Mouse (Mus musculus): Measurements from ENCODE around the gene Susd4.

Susd4 gene

DNA sequence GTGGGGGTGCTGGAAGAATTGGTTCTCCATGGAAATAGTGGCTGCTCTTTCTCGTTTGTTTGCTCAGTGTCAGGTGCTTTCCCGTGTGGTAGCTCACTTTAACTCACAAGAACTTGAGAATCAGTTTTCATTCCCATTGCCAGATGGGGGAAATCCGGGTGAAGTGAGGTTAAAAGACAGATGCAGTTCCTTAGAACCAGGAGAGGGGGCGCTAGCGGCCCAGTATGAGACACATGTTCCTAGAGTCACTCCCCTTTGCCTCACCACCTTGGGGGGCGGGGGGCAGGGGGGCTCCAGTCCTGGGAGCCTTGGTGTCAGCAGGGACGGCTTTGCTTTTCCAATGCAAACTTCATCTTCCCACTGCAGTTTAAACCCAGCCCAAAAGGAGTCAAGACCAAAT lies 23.4 kb downstream of the Susd4 start:
- peak; percentile 16 for DNase-seq (ENCODE audit: low read depth)

DNA sequence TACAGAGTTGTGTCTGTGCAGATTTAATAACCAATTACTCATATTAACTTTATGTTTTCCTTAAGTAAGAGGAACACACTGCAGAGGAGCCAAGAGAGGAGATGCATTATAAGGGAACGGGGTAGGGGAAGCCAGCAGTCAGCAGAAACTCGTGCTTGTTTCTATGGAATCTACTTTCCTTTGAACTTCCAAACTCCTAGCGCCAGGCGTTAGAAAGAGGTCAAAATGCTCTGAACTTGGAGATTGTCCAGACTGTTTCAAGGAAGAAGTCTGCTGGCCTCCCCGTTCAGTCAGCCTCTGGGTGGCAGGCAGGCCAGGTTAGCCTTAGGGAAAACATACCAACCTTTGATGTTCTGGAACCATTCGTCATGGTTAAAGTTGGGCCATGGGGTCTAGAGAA lies 25.2 kb downstream of the Susd4 start:
- no peak for DNase-seq (ENCODE audit: low read depth)

DNA sequence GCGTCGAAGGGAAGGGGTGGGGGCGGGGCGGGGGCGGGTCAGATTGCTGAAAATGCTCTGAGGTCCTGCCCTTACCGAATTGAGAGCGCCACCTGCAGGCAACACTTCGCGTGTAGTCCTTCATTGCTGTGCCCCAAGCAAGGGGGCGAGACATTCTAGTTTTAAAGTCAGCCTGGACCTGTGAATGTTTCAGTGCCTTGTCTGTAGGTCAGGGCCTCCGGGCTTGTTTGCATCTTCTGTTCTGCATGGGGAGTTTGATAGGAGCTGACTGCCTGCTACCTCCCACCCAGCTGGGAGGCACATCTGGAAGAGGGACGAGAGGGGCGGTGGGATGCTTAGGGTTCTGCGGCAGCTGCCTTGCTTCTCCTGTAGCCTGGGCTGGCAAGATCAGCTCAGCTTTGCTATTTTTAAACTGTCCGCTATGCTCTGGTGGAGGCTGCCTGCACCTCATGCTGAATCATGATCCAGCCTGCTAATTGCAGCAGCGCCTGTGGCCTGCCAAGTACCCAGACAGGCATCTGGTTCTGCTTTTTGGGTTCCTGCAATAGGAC lies 28.9 kb downstream of the Susd4 start:
- peak; percentile 88 for DNase-seq (ENCODE audit: low read depth)

DNA sequence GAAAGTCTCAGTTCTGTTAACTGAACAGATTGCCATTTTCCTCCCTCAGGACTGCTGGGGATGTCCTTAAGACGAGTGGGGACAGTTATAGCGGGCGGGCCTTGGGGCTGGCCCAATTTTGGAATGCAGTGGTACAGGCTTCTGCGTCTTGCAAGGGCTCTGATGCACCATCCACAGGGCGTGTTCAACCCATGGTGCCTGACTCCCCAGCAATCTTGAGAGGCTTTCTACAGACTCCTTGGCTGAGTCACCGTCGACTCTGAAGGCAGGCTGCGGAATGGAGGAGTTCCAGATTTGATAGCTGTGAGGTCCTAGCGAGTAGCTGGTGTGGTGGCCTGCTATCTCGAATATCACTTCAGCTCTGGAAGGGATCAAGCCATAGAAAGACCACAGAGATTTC lies 30.6 kb downstream of the Susd4 start:
- peak; percentile 43 for DNase-seq (ENCODE audit: low read depth)

DNA sequence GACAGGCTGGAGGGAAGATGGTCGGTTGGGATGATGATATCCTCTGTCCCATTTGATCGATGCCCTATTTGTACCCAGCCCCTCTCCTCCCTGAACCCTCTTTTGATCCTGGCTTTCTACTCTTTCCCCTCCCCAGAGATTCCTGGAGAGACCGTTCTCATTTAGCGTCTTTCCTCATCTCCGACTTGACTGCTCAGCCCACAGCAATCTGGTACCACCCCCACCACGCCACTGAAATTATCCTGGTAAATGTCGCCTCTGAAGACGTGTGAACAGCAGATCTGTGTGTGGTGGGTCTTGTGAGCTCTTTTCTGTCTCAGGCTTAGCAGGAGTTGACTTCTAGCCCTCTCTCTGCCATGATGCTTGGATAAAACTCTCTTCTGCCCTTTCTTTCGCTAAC lies 31.0 kb downstream of the Susd4 start:
- DNase-seq (ENCODE audit: low read depth), result no peak

DNA sequence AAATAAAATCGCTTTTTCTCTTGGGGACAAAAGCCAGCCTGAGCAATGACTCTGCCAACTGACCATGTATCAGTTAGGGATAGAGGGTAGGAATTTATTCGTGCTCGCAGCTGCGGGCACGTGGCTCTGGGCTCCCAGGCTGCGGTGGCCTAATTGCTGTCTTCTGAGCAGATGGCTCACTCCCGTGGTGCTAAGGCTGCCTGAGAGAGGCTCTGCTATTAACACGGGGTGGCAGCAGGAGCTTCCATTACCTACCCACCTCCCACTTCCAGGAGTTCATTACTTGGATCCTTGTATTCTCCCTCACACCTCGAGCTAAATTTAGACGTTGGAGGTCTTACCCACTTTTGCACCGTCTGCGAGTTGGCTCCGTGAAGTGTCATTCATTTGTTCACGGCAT lies 33.4 kb downstream of the Susd4 start:
- DNase-seq (ENCODE audit: low read depth), result no peak

DNA sequence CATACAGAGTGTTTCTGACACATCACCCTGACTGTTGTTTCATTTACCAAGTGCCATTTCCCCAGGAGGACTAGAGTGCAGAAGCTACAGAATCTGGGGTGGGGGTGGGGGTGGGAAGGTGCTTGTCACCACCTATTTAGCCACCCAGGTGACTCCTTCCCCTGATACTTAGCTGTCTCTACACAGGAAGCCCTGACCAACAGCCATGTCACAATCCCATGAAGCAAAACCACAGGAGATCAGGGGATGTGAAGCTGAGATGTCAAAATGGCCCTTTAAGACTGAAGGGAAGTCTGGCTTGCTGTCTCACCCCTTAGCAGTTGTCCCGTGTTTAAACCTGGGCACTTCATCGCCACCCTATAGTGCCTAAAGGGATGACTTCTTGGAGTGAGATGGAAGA lies 37.9 kb downstream of the Susd4 start:
- no peak for DNase-seq (ENCODE audit: low read depth)

DNA sequence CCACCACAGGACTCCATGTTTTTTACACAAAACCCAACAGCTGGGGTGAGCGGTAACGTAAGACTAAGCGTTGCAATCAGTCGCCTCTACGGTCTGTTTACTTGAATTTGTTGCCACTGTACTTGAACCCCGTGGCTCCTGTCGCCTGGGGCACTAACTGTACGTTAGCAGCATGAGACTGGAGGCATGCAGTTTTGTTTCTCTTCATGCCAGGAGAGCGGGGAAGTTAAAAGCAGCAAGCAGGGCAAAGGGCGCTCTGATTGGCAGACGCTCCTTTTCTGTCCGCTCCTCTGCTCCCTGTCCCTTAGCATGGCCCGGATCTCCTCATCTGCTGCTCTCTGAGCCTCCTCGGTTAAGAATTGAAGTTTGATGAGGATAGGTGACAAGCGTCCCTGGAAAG lies 39.2 kb downstream of the Susd4 start:
- no peak for DNase-seq (ENCODE audit: low read depth)

DNA sequence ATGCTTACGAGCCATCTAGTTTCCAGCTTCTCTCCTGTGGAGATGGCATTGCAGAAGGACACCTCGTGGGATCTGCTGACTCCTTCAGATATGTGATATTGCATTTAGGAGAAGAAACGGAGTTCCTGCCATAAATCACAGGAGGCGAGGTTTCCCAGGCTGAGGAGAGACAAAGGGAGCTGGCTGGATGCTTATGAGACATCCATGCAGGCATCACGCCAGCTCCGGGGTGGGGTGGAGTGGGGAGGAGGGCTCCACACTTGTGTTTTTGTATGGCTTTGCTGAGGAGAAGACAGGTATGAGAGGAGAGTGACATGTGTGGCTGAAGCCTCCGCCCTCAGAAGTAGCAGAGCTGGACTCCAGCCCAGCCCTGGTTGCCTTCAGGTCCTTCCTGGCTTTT lies 50.3 kb downstream of the Susd4 start:
- peak; percentile 46 for DNase-seq (ENCODE audit: low read depth)

DNA sequence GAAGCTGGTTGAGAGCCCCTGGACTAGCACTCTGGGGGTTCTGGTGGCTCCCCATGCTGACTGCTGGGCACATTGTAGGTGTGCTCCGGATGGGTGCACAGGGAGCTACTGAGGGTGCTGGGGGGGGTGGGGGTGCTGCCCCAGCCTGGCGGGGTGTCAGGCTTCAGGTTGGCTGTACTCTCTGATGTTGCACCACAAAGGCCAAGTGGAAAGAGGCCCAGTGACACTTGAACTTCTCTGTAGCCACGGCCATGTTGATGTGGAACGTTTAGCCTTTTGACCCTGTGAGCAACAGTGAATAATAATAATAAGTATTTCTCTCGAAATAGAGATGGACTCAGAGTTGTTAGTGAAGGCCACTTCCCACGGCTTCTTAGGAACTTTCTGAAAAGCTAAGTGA lies 50.9 kb downstream of the Susd4 start:
- no peak for DNase-seq (ENCODE audit: low read depth)

DNA sequence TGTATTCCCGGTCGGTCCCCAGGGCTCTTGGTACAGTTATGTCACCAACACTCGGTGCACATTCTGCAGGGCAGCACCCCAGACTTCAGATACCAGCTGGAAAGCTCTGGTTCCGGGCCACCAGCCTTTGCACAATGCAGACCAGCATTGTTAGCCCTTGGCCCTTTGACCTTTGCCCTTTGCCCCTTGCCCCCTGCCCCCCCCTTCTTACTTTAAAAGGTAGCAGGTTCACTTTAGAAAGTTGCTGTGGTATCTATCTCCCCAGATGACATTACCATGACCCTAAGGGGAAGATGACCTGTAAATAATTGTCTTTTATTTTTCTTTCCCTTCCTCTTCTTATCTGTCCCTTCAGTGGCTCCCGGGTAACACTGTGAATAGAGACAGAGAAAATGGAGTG lies 53.4 kb downstream of the Susd4 start:
- no peak for DNase-seq (ENCODE audit: low read depth)

DNA sequence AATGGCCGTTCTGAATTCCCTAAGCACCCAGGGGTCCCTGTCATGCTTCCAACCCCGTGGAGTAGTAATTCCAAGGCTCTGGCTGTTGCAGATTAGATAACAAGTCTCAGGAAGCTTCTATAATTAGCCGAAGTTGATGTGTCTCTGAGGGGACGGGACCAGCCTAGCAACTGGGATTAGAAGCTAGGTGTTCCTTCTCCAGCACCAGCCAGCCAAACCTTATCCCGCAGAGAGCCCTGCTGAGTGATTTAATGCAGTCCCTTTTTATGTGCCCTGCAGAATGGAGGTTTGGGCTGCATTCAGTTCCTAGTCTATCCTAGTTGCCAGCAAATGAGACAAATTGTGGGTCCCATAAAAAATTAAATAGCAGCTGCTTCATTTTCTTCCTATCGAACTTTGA lies 54.0 kb downstream of the Susd4 start:
- DNase-seq (ENCODE audit: low read depth), result no peak

DNA sequence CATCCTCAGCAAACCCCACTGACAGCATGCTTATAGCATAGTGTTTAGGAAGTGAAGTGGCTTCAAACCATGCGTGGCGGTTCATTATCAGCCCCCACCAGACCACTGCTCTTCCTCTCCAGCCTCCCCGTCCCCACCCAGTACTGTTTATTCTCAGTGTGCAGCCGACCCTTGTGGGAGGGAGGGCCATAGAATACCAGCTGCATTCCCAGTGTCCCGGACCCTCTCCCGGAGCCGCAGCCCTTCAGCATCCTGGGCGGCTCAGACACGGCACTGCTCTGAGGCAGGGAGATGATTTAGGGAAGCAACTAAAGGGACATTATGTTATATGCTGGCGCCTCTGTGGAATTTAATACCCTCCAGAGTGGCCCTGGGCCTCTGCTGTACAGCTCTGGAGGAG lies 55.3 kb downstream of the Susd4 start:
- no peak for DNase-seq (ENCODE audit: low read depth)

DNA sequence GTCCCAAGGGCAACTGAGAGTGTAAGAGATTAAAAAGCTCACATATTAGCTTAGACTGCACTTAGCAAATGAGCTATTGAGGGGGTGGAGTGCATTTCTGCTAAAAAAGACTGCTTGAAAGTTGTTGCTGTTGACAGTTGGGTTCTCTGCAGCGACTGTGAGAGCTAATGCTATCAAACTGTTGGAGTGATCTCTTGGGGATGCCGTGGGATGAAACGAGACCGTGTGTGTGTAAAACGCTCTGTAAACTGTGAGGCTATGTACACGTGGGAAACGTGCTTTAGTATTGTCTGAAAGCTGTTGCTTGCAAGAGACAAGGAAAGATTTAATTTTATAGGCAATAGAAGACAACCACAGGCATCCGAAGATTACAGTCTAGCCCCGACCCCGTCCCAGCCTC lies 59.1 kb downstream of the Susd4 start:
- no peak for DNase-seq (ENCODE audit: low read depth)

DNA sequence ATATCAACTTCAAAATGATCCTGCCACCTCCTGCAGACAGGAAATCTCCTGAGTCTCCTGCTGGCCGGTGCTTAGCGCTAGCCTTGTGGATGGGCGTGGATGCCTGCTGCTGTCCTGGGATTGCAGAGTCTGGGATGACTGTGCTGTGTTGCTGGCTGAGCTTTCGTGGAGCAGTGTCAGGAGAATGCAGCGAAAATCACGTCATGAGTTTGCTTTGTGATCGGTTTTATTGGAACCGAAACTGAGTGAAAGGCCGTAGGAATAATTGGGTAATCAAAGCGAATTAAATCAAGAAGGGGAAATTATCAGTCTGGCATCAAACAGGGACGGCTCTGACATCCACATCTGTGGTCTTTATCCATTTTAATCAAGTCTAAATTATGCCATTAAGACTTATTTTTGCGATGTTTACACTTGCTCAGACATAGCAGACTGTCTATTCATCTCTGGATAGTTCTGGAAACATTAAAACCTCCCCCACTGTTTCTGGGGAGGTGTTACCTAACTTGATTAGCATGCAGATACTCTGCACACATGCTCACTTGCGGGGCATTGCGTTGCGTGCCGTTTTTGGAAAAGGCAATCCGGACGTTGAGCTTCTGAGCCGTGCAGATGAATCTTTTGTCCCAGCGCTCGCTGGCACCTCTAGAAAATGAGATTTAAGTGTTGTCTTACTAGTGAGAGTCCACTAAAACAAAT lies 60.2 kb downstream of the Susd4 start:
- no peak for DNase-seq (ENCODE audit: low read depth)

DNA sequence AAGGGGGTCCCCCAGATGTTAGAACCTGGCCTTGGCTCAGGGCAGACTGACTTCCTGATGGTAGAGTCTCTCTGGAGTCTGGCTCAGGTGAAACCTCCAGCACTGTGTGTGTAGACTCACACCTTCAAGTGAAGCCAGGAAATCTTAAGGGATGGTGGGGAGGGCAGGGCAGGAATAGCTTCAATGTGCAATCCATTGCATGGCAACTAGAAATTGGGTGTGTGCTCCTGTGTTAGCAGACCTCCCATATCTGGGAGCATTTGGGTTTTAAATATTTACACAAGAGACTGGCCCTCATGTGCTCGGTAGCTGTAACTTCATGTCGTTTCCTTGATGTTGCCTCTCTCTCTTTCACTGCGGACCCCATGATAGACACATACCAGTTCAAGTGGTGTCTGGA lies 62.9 kb downstream of the Susd4 start:
- DNase-seq (ENCODE audit: low read depth), result no peak

DNA sequence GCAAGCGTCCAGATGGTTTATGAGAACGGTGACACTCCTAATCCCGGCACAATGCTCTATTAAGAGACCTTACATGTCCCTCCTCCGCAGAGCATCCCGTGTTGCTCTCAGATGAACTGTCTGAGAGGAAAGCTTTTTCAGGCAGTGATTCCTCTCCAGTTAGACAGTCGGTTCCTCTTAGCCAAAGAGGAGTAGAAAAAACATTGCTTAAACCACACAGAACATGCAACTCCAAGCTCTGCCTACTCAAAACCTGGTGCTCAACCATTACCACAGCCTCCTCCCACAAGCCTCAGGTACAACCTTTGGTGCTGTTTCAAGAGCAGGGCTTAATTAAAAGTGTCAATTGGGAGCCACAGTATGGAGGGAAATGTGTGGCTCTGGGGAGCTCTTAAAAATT lies 74.4 kb downstream of the Susd4 start:
- no peak for DNase-seq (ENCODE audit: low read depth)

DNA sequence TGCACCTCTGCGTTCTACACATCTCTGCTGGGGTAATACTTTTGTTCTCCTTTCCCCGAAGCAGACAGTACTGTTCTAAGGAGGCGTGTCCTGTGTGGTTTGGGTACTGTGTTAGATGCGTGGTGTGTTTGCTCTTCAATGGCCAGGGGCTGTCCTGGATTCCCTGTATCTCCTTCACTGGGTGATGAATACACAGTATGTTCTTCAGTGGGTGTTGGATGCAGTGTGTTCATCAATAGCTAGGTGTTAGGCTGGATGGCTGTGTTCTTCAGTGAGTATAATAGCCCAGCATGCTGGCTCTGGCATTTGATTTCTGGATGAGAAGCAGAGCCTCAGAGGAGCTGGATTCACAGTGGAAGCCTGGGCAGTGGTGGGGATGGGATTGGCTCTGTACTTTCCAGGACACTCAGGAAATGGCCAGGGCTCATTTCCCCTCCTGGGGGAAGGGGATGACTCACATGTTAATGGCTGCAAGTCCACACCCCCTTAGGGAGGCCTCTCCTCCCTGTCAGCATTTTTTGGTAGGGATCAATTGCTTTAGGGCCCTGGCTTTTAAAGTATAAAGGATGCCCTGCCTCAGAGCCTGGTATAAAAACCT lies 75.8 kb downstream of the Susd4 start:
- DNase-seq (ENCODE audit: low read depth), result peak; percentile 45

DNA sequence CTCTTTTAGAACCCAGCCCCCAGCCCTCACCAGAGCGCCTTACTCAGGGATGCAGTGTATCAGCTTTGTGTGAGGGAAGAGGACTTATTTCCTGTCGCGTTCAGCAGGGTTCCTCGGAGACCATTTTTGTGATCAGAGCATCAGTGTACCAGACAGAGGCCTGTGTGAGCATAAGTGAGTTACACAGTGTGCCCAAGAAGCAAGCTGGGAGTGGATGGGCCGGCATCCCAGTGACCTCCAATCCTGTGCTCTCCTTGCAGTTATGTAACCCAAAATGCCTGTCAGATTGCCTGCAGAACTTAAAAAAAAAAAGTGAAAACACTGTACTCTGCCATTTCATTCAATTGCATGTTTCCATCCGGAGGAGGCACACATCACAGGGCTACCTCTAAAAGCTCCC lies 76.4 kb downstream of the Susd4 start:
- DNase-seq (ENCODE audit: low read depth), result peak; percentile 17

DNA sequence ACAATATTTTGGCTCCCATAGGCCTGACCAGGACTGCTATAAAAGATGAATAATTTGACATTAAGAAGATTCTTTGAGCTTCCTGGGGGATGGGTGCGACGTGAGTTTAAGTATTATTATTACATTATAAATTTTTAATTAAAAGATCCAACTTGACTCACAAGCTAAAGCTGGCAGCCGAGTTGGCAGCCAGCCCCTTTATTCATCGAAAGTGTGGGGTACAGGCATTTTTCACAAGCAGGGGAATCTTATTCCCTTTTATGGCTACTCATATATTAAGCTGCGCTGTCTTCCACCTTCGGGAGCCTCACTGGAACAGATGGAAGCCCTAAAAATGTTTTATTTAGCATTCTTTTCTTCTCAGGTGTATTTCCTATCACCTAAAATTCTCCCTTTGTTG lies 76.9 kb downstream of the Susd4 start:
- DNase-seq (ENCODE audit: low read depth), result no peak

DNA sequence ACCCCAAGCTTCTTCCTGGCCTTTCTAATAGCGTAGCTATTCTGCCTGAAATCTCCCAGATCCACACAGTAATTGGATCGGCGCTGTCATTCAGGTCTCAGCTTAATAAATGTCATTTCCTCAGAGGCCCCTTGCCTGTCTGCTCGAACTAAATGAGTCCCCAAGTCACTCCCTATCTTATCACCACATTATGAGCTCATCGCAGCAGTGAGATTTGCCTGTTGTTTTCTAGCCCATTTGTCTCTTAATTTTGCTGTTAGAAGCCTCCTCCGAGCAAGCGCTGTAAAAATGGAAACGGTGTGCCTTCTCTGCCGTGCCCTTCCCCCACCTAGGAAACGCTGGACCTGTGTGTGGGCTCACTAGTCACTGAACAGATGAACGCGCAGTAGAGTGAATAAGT lies 85.9 kb downstream of the Susd4 start:
- DNase-seq (ENCODE audit: low read depth), result no peak

DNA sequence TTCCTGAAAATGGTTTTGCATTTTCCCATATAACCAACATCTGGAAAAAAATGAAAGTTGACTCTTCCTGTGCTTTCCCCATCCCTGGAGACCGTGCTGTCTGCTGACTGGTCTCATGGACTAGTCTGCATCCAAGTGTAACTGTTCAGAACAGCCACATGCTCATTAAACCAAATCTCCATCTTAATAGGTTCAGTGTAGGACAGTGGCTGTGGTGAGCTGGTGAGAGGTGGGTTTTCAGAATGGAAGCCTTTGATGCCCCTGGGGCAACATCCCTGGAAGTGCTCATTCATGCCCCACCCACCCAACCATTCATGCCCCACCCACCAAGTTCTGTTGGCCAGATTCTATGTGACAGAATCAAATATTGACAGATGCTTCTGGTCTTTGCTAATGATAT lies 86.4 kb downstream of the Susd4 start:
- DNase-seq (ENCODE audit: low read depth), result no peak

DNA sequence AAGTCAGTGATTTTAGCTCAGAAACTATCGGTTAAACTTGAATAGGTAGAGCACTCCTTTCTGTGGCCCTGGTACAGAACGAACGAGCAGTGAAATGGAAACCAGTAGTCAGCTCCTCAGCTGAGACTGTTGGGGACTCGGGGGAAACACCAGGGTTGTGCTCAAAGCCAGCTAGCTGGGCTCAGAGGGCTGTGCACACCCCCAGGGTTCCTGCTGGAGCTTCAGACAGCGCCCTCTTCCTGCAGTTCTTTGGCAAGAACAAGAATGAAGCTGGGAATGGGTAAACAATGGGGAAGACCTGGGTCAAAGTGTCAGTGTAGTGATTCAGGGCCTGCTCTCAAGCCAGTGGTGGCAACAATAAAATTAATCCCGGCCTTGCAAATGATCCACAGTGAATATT lies 88.5 kb downstream of the Susd4 start:
- DNase-seq (ENCODE audit: low read depth), result no peak

DNA sequence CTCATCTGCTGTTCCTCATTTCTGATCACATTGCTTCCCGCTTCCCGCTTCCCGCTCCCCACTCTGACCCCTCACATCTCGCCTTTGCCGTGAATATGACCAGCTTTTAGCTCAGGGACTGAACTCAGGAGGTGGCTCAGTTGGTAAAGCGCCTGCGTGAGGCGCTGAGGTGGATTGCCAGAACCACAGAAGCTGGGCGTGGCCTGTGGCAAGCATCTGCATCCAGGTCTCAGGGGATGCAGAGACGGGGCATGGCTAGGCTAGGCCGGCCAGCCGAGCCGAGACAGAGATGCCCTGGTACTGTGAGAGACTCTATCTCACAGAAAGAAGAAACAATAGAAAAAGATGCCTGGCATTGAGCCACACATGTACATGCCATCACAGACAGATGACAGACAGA lies 93.0 kb downstream of the Susd4 start:
- DNase-seq (ENCODE audit: low read depth), result no peak

All from NIH3T3 (cell line).